Mouse (Mus musculus) liver, adult 2 months (tissue): ENCODE results near the gene Mtx1.

Experiments
- CTCF ChIP-seq: fragments of 200-500 bp; IDR thresholded peaks from 2 replicates; pipeline ENCODE4 v1.5.1; 2011; ENCODE audit warnings: low read depth, low read length, control low read depth
- POLR2A ChIP-seq: fragments of 200-500 bp; IDR thresholded peaks from 2 replicates; pipeline ENCODE4 v1.6.1; 2011; ENCODE audit warnings: low read length, control low read depth; ENCODE audit not compliant: insufficient read depth; ENCODE audit errors: extremely low read depth

GRCm38 (mm10) chr3:89268916-89269315 lies 42.0 kb upstream of the Mtx1 start:
- TF ChIP-seq POLR2A (no peak), CTCF (no peak)
